Mouse (Mus musculus) liver, embryonic 15.5 days (tissue): ENCODE measurements around the gene Sqstm1. TPM values are rescaled to one million over a fixed set of nuclear protein-coding genes. Genes with fewer than 3 reads are reported as not detected.
A peak's percentile ranks its signal among the peaks of the same experiment; 100 is the strongest.

ENCODE experiments used
- ATAC-seq: fragments of 200-750 bp; cut with Nextera tagmentation; 2 replicates; pipeline ENCODE4 v1.8.0; 2017; ENCODE audit warnings: moderate number of reproducible peaks, mild to moderate bottlenecking, moderate library complexity; ENCODE audit not compliant: insufficient read depth
- H3K27ac ChIP-seq: fragments of 300-500 bp; sonication (generic); replicated peaks from 2 replicates; pipeline ENCODE4 v1.5.1; 2015; ENCODE audit warnings: mild to moderate bottlenecking, inconsistent platforms
- H3K27me3 ChIP-seq: fragments of 300-500 bp; sonication (generic); 2 replicates; pipeline ENCODE4 v1.6.1; 2015; ENCODE audit warnings: mild to moderate bottlenecking, inconsistent platforms
- H3K36me3 ChIP-seq: fragments of 300-500 bp; sonication (generic); replicated peaks from 2 replicates; pipeline ENCODE4 v1.6.1; 2015; ENCODE audit warnings: moderate library complexity, mild to moderate bottlenecking, inconsistent platforms
- H3K4me1 ChIP-seq: fragments of 300-500 bp; sonication (generic); replicated peaks from 2 replicates; pipeline ENCODE4 v1.6.1; 2015; ENCODE audit warnings: inconsistent platforms
- H3K4me2 ChIP-seq: fragments of 300-500 bp; sonication (generic); 2 replicates; pipeline ENCODE4 v1.6.1; 2015; ENCODE audit warnings: moderate library complexity, mild to moderate bottlenecking, inconsistent platforms
- H3K4me3 ChIP-seq: fragments of 300-500 bp; sonication (generic); replicated peaks from 2 replicates; pipeline ENCODE4 v1.5.1; 2015; ENCODE audit warnings: mild to moderate bottlenecking, inconsistent platforms
- H3K9ac ChIP-seq: fragments of 300-500 bp; sonication (generic); 2 replicates; pipeline ENCODE4 v1.6.1; 2015; ENCODE audit warnings: moderate library complexity, mild to moderate bottlenecking, inconsistent platforms
- H3K9me3 ChIP-seq: fragments of 300-500 bp; sonication (generic); replicated peaks from 2 replicates; pipeline ENCODE4 v1.6.1; 2016; ENCODE audit warnings: inconsistent platforms
- WGBS: fragments of 180-500 bp; shearing (Covaris S2); methylation state at CpG from one replicate; pipeline ENCODE4 v1.1.7; 2015; ENCODE audit warnings: mixed read lengths; ENCODE audit not compliant: insufficient replicate concordance; 5-methylcytosine and 5-hydroxymethylcytosine counted together
- polyA plus RNA-seq: library from polyadenylated mRNA; unstranded; fragments of >200 nt; fragmentation: Nextera tagmentation; extraction: Ambion mirVana; gene quantifications from 2 replicates; pipeline ENCODE4 v1.2.1, GENCODE M21; 2015

The Sqstm1 gene
- polyA plus RNA-seq, 1 experiment from 2014 or later: 161 TPM

GRCm38 (mm10) chr11:50168352-50168751, 42.3 kb downstream of the Sqstm1 start:
- Histone ChIP-seq H3K4me3 (no peak overlapping the region), H3K27ac (no peak overlapping the region), H3K27me3 (no peaks in the 10 kb centered on the region), H3K4me1 (peaks cover 8% of the 10 kb centered on the region), H3K9ac (no peak overlapping the region), H3K4me2 (no peak overlapping the region), H3K36me3 (peaks cover 43% of the 10 kb centered on the region), H3K9me3 (no peaks in the 10 kb centered on the region)
- ATAC-seq: no peak
- WGBS: 75% methylated on average over 5 of the region's 5 CpGs

GRCm38 (mm10) chr11:50162338-50163050, 48.1 kb downstream of the Sqstm1 start:
- Histone ChIP-seq H3K4me3 (no peak overlapping the region), H3K27me3 (no peaks in the 10 kb centered on the region), H3K4me1 (peaks cover 27% of the 10 kb centered on the region), H3K9me3 (no peaks in the 10 kb centered on the region), H3K4me2 (no peak overlapping the region), H3K27ac (0 out of 2 replicates have a peak overlapping the region, but pooled peaks have one; percentile 11), H3K36me3 (peaks cover 46% of the 10 kb centered on the region), H3K9ac (no peak overlapping the region)
- 68% methylated on average over 3 of the region's 3 CpGs for WGBS
- ATAC-seq: no peak; the same call in 1 of the 2 replicates

- 0 out of 2 replicates have a peak overlapping the region, but pooled peaks have one; percentile 11 for H3K27ac ChIP-seq
These were observed 48.9 kb downstream of the Sqstm1 start for GRCm38 (mm10) chr11:50161578-50162304.

GRCm38 (mm10) chr11:50159347-50159746, 51.3 kb downstream of the Sqstm1 start:
- Histone ChIP-seq H3K27me3 (no peaks in the 10 kb centered on the region), H3K9me3 (no peaks in the 10 kb centered on the region), H3K4me1 (peaks cover 27% of the 10 kb centered on the region), H3K36me3 (peaks cover 70% of the 10 kb centered on the region), H3K9ac (no peak overlapping the region), H3K4me3 (no peak overlapping the region), H3K27ac (no peak overlapping the region), H3K4me2 (no peak overlapping the region)
- no peak for ATAC-seq
- 67% methylated on average over 4 of the region's 4 CpGs for WGBS

More at GRCm38 (mm10) chr11:50161578-50162304, 48.9 kb downstream of the Sqstm1 start:
- no peak overlapping the region for H3K4me3 ChIP-seq
- peaks cover 27% of the 10 kb centered on the region for H3K4me1 ChIP-seq
- H3K4me2 ChIP-seq: no peak overlapping the region
- 0 out of 2 replicates have a peak, but pooled peaks have one; percentile 22 for ATAC-seq
- 46% methylated on average over 10 of the region's 10 CpGs for WGBS
- no peaks in the 10 kb centered on the region for H3K27me3 ChIP-seq
- H3K9ac ChIP-seq: no peak overlapping the region
- no peaks in the 10 kb centered on the region for H3K9me3 ChIP-seq
- H3K36me3 ChIP-seq: peaks cover 53% of the 10 kb centered on the region

GRCm38 (mm10) chr11:50158346-50158745, 52.3 kb downstream of the Sqstm1 start:
- Histone ChIP-seq H3K4me1 (peaks cover 30% of the 10 kb centered on the region), H3K27me3 (no peaks in the 10 kb centered on the region), H3K36me3 (peaks cover 62% of the 10 kb centered on the region), H3K27ac (no peak overlapping the region), H3K9ac (no peak overlapping the region), H3K4me2 (no peak overlapping the region), H3K4me3 (no peak overlapping the region), H3K9me3 (no peaks in the 10 kb centered on the region)
- WGBS: 72% methylated on average over 7 of the region's 7 CpGs
- ATAC-seq: no peak

- Histone ChIP-seq H3K27ac (no peak overlapping the region), H3K36me3 (peaks cover 72% of the 10 kb centered on the region), H3K4me2 (no peak overlapping the region), H3K9ac (no peak overlapping the region), H3K9me3 (no peaks in the 10 kb centered on the region), H3K4me1 (peaks cover 25% of the 10 kb centered on the region), H3K4me3 (no peak overlapping the region), H3K27me3 (no peaks in the 10 kb centered on the region)
- 81% methylated on average over 16 of the region's 16 CpGs for WGBS
- no peak for ATAC-seq
These were observed 53.8 kb downstream of the Sqstm1 start for GRCm38 (mm10) chr11:50156725-50157258.

- 74% methylated on average over 2 of the region's 2 CpGs for WGBS
- Histone ChIP-seq H3K9ac (no peak overlapping the region), H3K36me3 (peaks cover 82% of the 10 kb centered on the region), H3K27ac (no peak overlapping the region), H3K9me3 (no peaks in the 10 kb centered on the region), H3K4me2 (no peak overlapping the region), H3K27me3 (no peaks in the 10 kb centered on the region), H3K4me3 (no peak overlapping the region), H3K4me1 (peaks cover 18% of the 10 kb centered on the region)
- ATAC-seq: no peak
These were observed 54.8 kb downstream of the Sqstm1 start for GRCm38 (mm10) chr11:50155785-50156184.

GRCm38 (mm10) chr11:50154777-50155520, 55.7 kb downstream of the Sqstm1 start:
- 79% methylated on average over 12 of the region's 12 CpGs for WGBS
- H3K9ac ChIP-seq: no peak overlapping the region
- peaks cover 86% of the 10 kb centered on the region for H3K36me3 ChIP-seq
- no peak for ATAC-seq
- H3K9me3 ChIP-seq: no peaks in the 10 kb centered on the region
- peaks cover 18% of the 10 kb centered on the region for H3K4me1 ChIP-seq
- no peak overlapping the region for H3K4me3 ChIP-seq
- H3K27ac ChIP-seq: no peak overlapping the region; the same call in 1 of the 2 replicates
- H3K4me2 ChIP-seq: no peak overlapping the region
- no peaks in the 10 kb centered on the region for H3K27me3 ChIP-seq

- peaks cover 12% of the 10 kb centered on the region for H3K4me1 ChIP-seq
- no peak overlapping the region; the same call in 1 of the 2 replicates for H3K27ac ChIP-seq
- no peaks in the 10 kb centered on the region for H3K27me3 ChIP-seq
- H3K36me3 ChIP-seq: peaks cover 86% of the 10 kb centered on the region
- no peak overlapping the region for H3K9ac ChIP-seq
- no peak overlapping the region for H3K4me3 ChIP-seq
- ATAC-seq: 0 out of 2 replicates have a peak, but pooled peaks have one; percentile 17
- no peaks in the 10 kb centered on the region for H3K9me3 ChIP-seq
- H3K4me2 ChIP-seq: no peak overlapping the region
- 72% methylated on average over 9 of the region's 9 CpGs for WGBS
These were observed 56.5 kb downstream of the Sqstm1 start for GRCm38 (mm10) chr11:50154166-50154565.

GRCm38 (mm10) chr11:50151374-50151773, 59.3 kb downstream of the Sqstm1 start:
- Histone ChIP-seq H3K4me2 (no peak overlapping the region), H3K9me3 (no peaks in the 10 kb centered on the region), H3K27ac (no peak overlapping the region), H3K36me3 (peaks cover 79% of the 10 kb centered on the region), H3K4me3 (no peak overlapping the region), H3K4me1 (peaks cover 14% of the 10 kb centered on the region), H3K27me3 (no peaks in the 10 kb centered on the region), H3K9ac (no peak overlapping the region)
- 77% methylated on average over 3 of the region's 3 CpGs for WGBS
- ATAC-seq: no peak
